Mouse (Mus musculus): ENCODE results near the gene Noxa1.

Gene Noxa1

DNA sequence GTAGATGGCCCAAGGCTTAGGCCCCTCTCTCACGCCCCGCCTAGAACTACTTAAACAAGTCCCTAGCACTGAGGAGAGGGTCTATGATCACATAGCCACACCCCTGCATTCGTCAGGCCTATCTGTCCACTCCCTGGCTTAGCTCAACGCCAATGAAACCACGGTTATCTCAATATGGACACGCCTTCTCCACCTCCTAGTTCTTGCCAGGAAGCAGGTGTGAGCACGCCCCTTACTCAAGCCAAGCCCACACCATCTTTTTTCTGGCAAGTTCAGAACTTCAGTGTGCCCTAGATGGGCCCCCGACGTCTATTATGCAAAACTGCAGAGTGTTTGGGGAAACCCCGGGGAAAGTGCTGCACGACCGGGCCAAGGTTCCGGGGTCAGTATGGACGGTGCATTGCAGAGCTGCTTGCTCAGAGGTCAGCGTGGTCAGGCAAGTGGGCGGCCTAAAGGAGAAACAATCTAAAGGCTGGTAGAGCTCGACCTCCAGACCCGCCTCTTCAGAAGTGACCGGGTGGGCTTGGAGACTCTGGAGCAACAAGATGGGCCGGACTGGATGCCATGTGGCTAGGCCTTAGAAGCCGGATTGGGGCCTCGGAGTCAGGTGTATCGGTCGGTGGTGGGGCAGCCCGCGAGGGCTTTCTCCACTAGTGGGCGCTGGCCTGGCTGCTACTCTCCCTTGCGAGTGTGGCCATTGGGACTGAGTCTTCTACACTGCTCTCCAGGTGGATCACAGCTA is at the start of gene Noxa1:
TSS of gene Noxa1 (minus strand) at position 41 of the 742 bp plus-strand sequence.
- in situ Hi-C loops (cut with MboI), result no loop called here

GRCm38 (mm10) chr2:25141921-25142320 is 47.0 kb upstream of the Noxa1 start:
- in situ Hi-C loops (cut with MboI), result no loop called here

DNA sequence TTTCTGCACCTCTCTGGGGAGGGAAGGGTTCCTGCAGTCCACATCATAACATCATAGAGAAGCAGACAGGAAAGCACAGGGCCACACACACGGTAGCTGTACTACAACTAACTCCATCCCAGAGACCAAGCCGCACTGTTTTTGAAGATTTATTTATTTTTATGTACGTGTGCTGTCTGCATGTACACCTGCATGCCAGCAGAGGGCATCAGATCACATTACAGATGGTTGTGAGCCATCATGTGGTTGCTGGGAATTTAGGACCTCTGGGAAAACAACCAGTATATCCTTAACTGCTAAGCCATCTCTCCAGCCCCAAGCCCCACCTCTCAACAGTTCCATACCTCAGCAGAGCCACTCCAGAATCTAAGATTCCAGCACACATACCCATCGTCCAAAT is 46.2 kb upstream of the Noxa1 start:
- in situ Hi-C loops (cut with MboI), result no loop called here

DNA sequence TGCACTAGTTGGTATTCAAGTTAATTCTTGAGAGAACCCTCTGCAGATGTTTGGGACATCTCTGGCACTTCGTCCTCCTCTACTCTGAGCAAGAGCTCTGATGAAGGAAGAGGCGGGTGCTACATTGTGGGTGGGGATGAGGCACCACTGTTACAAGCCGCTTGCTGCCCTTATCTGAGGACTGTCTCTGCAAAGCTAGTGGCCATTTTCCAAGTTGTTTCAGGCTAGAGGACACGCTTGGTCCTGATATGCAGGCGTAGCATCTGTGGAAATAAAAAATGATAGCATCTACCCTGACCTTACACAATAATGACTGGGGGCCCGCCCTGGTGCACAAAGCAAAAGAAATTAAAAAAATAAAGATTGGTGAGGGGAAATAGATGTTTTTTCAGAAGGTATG is 42.9 kb upstream of the Noxa1 start:
- in situ Hi-C loops (cut with MboI), result no loop called here

DNA sequence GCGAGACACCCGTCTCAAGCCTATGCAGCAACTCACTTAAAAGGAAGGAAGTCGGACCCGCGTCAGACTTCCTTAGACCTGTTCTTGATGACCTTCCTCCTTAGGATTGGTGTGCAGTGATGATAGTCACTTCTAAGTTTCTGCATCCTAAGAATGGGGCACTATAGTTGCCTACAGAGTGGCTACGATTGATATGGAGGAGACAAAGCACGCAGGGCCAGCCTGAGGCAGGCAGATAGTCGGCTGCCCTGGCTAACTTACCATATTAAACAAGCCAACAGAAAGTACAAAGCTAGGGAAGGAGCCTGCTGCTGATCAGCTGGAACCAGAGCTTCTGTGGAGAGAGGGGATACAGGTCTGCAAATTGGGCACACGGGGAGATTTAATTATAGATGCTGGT is 36.7 kb upstream of the Noxa1 start:
- in situ Hi-C loops (cut with MboI), result no loop called here

GRCm38 (mm10) chr2:25128072-25128471 is 33.1 kb upstream of the Noxa1 start:
- in situ Hi-C loops (cut with MboI), result no loop called here

- in situ Hi-C loops (cut with MboI), result no loop called here
These were observed 32.3 kb upstream of the Noxa1 start for GRCm38 (mm10) chr2:25127206-25127605.

- in situ Hi-C loops (cut with MboI), result no loop called here
These were observed 31.4 kb upstream of the Noxa1 start for GRCm38 (mm10) chr2:25126011-25127010.

DNA sequence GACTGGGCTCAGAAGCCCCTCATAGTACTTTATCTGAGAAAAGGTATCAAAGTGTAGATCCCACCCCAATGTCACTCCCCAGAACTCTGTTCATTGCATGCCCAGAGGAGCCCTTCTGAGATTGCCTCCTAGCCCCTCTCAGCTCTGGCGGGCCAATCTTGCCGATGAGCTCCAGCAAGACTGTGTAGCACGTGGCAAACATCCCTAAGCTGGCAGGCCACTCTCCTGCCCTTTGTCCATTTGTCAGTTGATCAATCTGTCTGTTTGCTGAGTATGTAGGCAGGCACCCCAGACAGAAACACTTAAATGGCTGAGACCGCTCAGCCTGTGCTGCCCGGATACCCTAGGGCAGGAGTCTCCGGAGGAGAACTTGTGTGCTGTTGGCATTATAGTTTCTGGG is 30.2 kb upstream of the Noxa1 start:
- in situ Hi-C loops (cut with MboI), result no loop called here

GRCm38 (mm10) chr2:25124411-25124810 is 29.5 kb upstream of the Noxa1 start:
- in situ Hi-C loops (cut with MboI), result no loop called here

- in situ Hi-C loops (cut with MboI), result no loop called here
These were observed 28.6 kb upstream of the Noxa1 start for GRCm38 (mm10) chr2:25123527-25123926.

GRCm38 (mm10) chr2:25122666-25123065 is 27.7 kb upstream of the Noxa1 start:
- in situ Hi-C loops (cut with MboI), result no loop called here

DNA sequence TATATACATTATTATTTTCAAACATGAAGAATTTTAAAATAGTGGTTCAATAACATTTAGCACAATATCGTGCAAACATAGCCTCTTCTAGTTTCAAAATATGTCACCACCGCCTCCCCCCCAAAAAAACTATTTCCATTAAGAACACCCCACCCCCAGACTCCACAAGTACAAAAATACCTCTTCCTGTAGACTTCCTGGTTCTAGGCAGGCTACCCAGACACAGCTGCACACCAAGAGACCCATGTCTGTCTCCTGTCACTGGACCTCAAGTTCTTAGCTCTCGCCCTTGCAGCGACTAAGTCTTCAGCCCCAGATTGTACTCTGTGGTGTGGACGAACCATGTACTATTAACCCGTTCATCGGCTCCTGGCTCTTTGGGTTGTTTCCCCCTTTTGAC is 26.0 kb upstream of the Noxa1 start:
- in situ Hi-C loops (cut with MboI), result no loop called here

DNA sequence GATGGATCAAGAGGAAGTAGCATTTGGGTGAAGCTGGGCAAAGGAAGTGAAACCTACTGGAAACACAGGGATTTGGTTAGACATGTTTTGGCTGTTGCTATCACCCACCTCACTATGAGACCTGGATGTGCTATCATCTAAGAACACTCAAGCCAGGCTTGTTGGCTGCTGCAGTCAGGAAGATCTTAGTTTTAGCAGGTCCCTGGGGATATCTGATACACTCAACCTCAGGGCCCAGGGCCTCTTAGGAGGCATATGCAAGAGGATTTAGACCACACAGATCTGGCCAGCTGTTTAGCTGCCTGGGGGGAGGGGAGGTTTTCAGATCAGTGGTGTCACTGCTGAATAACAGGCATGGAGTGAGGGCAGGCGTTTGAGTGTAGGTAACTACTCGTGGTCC is 20.5 kb upstream of the Noxa1 start:
- in situ Hi-C loops (cut with MboI), result no loop called here

DNA sequence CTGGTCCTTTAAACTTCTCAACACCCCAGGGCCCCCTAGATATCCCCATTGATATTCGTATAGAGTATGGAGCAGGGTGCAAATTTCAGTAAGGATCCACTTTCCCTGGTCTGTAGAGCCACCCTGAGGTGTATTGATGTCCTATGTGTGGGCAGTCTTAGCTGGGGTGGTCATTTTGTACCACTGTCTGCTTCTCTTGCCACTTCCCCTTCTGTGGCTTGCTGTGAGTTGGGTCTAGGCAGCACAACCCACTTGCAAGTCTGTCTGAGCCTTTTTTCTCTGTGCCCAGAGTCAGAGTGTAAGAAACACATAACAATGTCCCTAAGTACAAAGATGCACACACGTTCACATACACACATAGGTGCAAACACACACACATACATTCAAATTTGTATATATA is 19.4 kb upstream of the Noxa1 start:
- in situ Hi-C loops (cut with MboI), result no loop called here

- in situ Hi-C loops (cut with MboI), result no loop called here
These were observed 16.3 kb upstream of the Noxa1 start for GRCm38 (mm10) chr2:25111184-25111791.

GRCm38 (mm10) chr2:25110505-25111183 is 15.7 kb upstream of the Noxa1 start:
- in situ Hi-C loops (cut with MboI), result no loop called here

DNA sequence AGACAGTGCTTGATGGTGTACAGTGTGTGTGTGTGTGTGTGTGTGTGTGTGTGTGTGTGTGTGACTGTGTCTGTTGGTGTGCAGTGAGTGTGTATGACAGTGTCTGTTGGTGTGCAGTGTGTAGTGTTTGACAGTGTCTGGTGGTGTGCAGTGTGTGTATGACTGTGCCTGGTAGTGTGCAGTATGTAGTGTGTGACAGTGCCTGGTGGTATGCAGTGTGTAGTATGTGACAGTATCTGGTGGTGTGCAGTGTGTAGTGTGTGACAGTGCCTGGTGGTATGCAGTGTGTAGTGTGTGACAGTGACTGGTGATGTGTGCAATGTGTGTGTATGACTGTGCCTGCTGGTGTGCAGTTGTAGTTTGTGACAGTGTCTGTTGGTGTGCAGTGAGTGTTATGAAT is 14.5 kb upstream of the Noxa1 start:
- in situ Hi-C loops (cut with MboI), result no loop called here

DNA sequence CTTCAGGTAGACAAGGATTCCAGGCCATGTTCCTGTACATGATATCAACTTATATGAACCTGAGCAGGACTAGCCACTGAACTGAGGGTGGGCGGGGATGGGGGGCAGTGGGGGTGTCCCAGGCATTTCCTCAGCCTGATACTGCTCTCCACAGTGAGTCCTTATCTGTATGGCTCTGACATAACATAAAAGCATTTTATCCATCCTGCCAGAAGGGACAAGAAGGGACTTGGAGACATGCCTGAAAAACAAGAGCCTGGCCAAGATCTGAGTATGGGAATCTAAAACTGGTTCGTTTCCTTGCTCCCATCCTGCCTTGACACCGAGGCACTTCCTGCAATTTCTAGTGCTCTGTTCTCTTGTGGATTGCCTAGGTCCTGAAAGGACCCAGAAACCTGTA is 11.1 kb upstream of the Noxa1 start:
- in situ Hi-C loops (cut with MboI), result no loop called here

- in situ Hi-C loops (cut with MboI), result no loop called here
These were observed 9.2 kb upstream of the Noxa1 start for GRCm38 (mm10) chr2:25104122-25104521.

GRCm38 (mm10) chr2:25099703-25100102 is 4.8 kb upstream of the Noxa1 start:
- in situ Hi-C loops (cut with MboI), result no loop called here

DNA sequence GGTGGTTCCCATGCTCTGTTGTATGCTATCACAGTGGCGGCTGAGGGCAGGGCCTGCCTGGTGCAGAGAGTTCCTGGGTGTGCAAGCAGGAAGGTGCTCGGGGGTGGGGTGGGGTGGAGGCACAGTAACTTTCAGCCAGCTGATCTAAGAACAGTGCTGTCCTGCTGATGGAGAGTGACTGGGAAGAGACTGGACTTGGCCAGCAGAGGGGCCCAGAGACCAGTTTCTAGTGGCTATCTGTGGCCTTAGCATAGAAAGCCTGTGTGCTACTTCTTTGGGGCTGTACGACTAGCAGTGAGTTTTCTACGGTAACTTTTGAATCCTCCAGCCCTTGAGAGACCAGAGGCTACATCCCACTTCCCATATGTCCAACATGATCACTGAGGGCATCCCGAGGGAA is 4.0 kb upstream of the Noxa1 start:
- in situ Hi-C loops (cut with MboI), result no loop called here

Data from mature B cell (primary cell).